Mouse (Mus musculus): ENCODE results near the gene Nptxr. TPM values are rescaled to one million over a fixed set of nuclear protein-coding genes. Genes with fewer than 3 reads are reported as not detected.

Nptxr gene
- polyA plus RNA-seq, 1 experiment from 2014 or later = 9.0 TPM

- H3K36me3 ChIP-seq = peaks cover 32% of the 10 kb centered on the region
- H3K4me1 ChIP-seq = peaks cover 37% of the 10 kb centered on the region
- no peaks in the 10 kb centered on the region for H3K27me3 ChIP-seq
- H3K9me3 ChIP-seq (replicated peaks) = no peaks in the 10 kb centered on the region
- whole genome bisulfite sequencing = 68% methylated on average over 11 of the region's 11 CpGs
- H3K4me2 ChIP-seq (replicated peaks) = no peak overlapping the region
- no peak overlapping the region for H3K27ac ChIP-seq (replicated peaks)
- no peak for ATAC-seq (ENCODE audit: insufficient number of reproducible peaks, low FRiP score, low TSS enrichment, low read depth)
- no peak overlapping the region for H3K4me3 ChIP-seq (replicated peaks)
- no peak overlapping the region for H3K9ac ChIP-seq
These were observed 39.9 kb downstream of the Nptxr start for GRCm38 (mm10) chr15:79764539-79765267.

DNA sequence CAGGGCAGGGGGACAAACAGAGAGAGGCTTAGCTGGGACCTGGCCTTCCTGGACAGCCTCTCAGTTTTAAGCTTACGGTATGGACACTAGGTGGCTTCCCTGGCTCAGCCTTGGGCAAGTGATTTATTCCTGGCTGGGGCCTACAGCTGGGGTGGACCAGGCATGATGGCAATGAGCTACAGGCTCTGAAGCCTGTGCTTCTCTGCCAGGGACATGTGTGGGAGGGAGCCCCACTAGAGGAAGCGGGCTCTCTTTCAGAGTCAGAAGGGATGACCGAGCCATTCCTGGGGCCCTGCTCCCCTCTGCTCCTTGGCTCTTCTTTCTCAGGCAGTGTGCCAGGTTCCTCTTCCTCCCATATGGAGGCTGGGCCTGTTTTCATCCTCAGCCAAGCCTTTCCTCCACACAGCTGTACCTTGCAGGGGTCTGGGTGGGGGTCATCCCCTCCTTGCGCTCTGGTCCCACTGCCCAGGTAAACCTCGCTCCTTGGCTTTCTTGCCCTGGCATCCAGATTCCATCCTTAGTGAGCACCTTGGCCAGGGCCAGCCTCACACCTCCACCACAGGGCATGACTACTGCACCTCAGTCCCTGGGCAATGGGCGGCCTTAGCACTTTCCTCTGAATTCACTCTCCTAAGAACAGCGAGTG is 40.8 kb downstream of the Nptxr start:
- H3K9me3 ChIP-seq (replicated peaks) = no peaks in the 10 kb centered on the region
- H3K4me2 ChIP-seq (replicated peaks) = no peak overlapping the region
- H3K4me1 ChIP-seq = peaks cover 37% of the 10 kb centered on the region
- no peak for ATAC-seq (ENCODE audit: insufficient number of reproducible peaks, low FRiP score, low TSS enrichment, low read depth)
- H3K9ac ChIP-seq = no peak overlapping the region
- H3K36me3 ChIP-seq = peaks cover 32% of the 10 kb centered on the region
- H3K27ac ChIP-seq (replicated peaks) = no peak overlapping the region
- no peaks in the 10 kb centered on the region for H3K27me3 ChIP-seq
- 86% methylated on average over 7 of the region's 7 CpGs for WGBS
- no peak overlapping the region for H3K4me3 ChIP-seq (replicated peaks)

- H3K9me3 ChIP-seq (replicated peaks) = no peaks in the 10 kb centered on the region
- H3K4me2 ChIP-seq (replicated peaks) = no peak overlapping the region
- no peak overlapping the region for H3K27ac ChIP-seq (replicated peaks)
- no peak overlapping the region for H3K9ac ChIP-seq
- H3K27me3 ChIP-seq = no peaks in the 10 kb centered on the region
- no peak for ATAC-seq (ENCODE audit: insufficient number of reproducible peaks, low FRiP score, low TSS enrichment, low read depth)
- peaks cover 31% of the 10 kb centered on the region for H3K4me1 ChIP-seq
- 89% methylated on average over 9 of the region's 9 CpGs for WGBS
- H3K36me3 ChIP-seq = peaks cover 32% of the 10 kb centered on the region
- no peak overlapping the region for H3K4me3 ChIP-seq (replicated peaks)
These were observed 41.6 kb downstream of the Nptxr start for GRCm38 (mm10) chr15:79763001-79763400.

- H3K27me3 ChIP-seq = no peaks in the 10 kb centered on the region
- no peak overlapping the region for H3K27ac ChIP-seq (replicated peaks)
- H3K9ac ChIP-seq = no peak overlapping the region
- ATAC-seq (ENCODE audit: insufficient number of reproducible peaks, low FRiP score, low TSS enrichment, low read depth) = no peak
- H3K4me1 ChIP-seq = peaks cover 33% of the 10 kb centered on the region
- peaks cover 32% of the 10 kb centered on the region for H3K36me3 ChIP-seq
- H3K4me2 ChIP-seq (replicated peaks) = no peak overlapping the region
- H3K9me3 ChIP-seq (replicated peaks) = no peaks in the 10 kb centered on the region
- 78% methylated on average over 6 of the region's 6 CpGs for WGBS
- H3K4me3 ChIP-seq (replicated peaks) = no peak overlapping the region
These were observed 43.6 kb downstream of the Nptxr start for GRCm38 (mm10) chr15:79760956-79761355.

GRCm38 (mm10) chr15:79757118-79757517 is 47.4 kb downstream of the Nptxr start:
- Histone ChIP-seq H3K36me3 (peaks cover 7% of the 10 kb centered on the region; the same call in 1 of the 2 replicates), H3K4me2 (replicated peaks) (no peak overlapping the region), H3K9ac (no peak overlapping the region), H3K27me3 (no peaks in the 10 kb centered on the region), H3K4me1 (peaks cover 25% of the 10 kb centered on the region; the same call in 1 of the 2 replicates), H3K4me3 (replicated peaks) (no peak overlapping the region), H3K27ac (replicated peaks) (no peak overlapping the region), H3K9me3 (replicated peaks) (no peaks in the 10 kb centered on the region)
- 99% methylated on average over 3 of the region's 3 CpGs for WGBS
- no peak for ATAC-seq (ENCODE audit: insufficient number of reproducible peaks, low FRiP score, low TSS enrichment, low read depth)

DNA sequence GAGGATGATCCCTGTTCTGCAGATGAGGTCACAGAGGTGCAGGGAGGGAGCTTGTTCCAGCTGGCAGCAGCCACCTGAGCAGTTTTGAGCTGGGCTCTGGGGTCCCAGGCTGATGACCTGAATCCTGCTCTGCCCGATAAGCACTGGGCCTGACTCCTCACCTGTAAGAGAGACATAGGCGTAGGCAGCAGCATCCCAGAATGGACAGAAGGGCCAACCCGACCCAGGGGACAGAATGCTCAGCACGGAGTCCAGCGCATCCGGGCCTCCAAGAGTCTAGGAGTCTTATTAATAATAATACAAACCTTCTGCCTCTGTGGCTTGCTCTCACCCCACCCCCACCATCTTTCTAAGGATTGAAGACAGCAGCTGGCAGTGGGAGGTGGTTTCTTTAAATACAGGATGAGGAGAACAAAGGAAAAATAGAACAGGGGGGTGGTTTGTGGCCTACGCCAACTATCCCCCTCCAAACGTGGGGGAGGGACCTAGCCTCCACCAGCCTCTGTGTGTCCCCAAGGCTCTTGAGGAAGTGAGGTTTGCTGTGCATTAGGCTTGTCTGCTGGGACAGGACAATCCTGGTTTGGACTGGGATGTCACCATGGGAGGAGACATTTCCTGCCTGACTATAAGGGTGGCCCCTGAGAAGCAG is 48.5 kb downstream of the Nptxr start:
- no peak overlapping the region for H3K9ac ChIP-seq
- no peak overlapping the region for H3K4me2 ChIP-seq (replicated peaks)
- H3K36me3 ChIP-seq = no peaks in the 10 kb centered on the region
- ATAC-seq (ENCODE audit: insufficient number of reproducible peaks, low FRiP score, low TSS enrichment, low read depth) = 0 out of 2 replicates have a peak, but pooled peaks have one; percentile 32
- H3K4me3 ChIP-seq (replicated peaks) = no peak overlapping the region
- no peaks in the 10 kb centered on the region for H3K9me3 ChIP-seq (replicated peaks)
- 51% methylated on average over 8 of the region's 8 CpGs for WGBS
- H3K4me1 ChIP-seq = peaks cover 25% of the 10 kb centered on the region; the same call in 1 of the 2 replicates
- H3K27me3 ChIP-seq = no peaks in the 10 kb centered on the region
- H3K27ac ChIP-seq (replicated peaks) = peak overlapping the region; percentile 28; the same call in 1 of the 2 replicates

- WGBS = 77% methylated on average over 4 of the region's 4 CpGs
- no peaks in the 10 kb centered on the region for H3K9me3 ChIP-seq (replicated peaks)
- H3K27ac ChIP-seq (replicated peaks) = no peak overlapping the region
- H3K4me3 ChIP-seq (replicated peaks) = no peak overlapping the region
- H3K36me3 ChIP-seq = no peaks in the 10 kb centered on the region
- no peaks in the 10 kb centered on the region for H3K27me3 ChIP-seq
- ATAC-seq (ENCODE audit: insufficient number of reproducible peaks, low FRiP score, low TSS enrichment, low read depth) = no peak
- H3K4me2 ChIP-seq (replicated peaks) = no peak overlapping the region
- H3K4me1 ChIP-seq = peaks cover 25% of the 10 kb centered on the region; the same call in 1 of the 2 replicates
- no peak overlapping the region for H3K9ac ChIP-seq
These were observed 49.4 kb downstream of the Nptxr start for GRCm38 (mm10) chr15:79755176-79755575.

- no peak overlapping the region for H3K9ac ChIP-seq
- no peak for ATAC-seq (ENCODE audit: insufficient number of reproducible peaks, low FRiP score, low TSS enrichment, low read depth)
- H3K4me3 ChIP-seq (replicated peaks) = no peak overlapping the region
- H3K27ac ChIP-seq (replicated peaks) = no peak overlapping the region
- no peaks in the 10 kb centered on the region for H3K27me3 ChIP-seq
- H3K9me3 ChIP-seq (replicated peaks) = no peaks in the 10 kb centered on the region
- no peak overlapping the region for H3K4me2 ChIP-seq (replicated peaks)
- 48% methylated on average over 4 of the region's 4 CpGs for WGBS
- peaks cover 25% of the 10 kb centered on the region; the same call in 1 of the 2 replicates for H3K4me1 ChIP-seq
- H3K36me3 ChIP-seq = no peaks in the 10 kb centered on the region
These were observed 50.7 kb downstream of the Nptxr start for GRCm38 (mm10) chr15:79753873-79754272.

DNA sequence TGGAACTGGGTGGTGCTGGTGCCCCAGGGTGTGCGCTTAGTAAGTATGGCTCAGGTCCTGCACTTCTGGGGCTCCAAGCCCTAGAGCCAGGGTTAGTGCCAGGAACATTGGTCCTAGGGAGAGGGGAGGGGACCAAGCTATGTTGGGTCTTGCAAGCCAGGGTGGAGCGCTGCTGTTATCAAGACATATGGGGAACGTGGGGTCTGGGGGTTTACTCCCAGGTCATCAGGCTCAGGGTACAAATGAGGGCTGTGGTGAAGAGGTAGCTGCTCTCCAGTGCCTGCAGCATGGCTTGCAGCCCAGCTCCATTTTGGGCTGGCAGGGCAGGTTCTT is 51.2 kb downstream of the Nptxr start:
- Histone ChIP-seq H3K4me2 (replicated peaks) (no peak overlapping the region), H3K36me3 (no peaks in the 10 kb centered on the region), H3K27me3 (no peaks in the 10 kb centered on the region), H3K4me3 (replicated peaks) (no peak overlapping the region), H3K27ac (replicated peaks) (no peak overlapping the region), H3K9ac (no peak overlapping the region), H3K4me1 (peaks cover 25% of the 10 kb centered on the region; the same call in 1 of the 2 replicates), H3K9me3 (replicated peaks) (no peaks in the 10 kb centered on the region)
- 91% methylated on average over 3 of the region's 3 CpGs for WGBS
- ATAC-seq (ENCODE audit: insufficient number of reproducible peaks, low FRiP score, low TSS enrichment, low read depth) = no peak

DNA sequence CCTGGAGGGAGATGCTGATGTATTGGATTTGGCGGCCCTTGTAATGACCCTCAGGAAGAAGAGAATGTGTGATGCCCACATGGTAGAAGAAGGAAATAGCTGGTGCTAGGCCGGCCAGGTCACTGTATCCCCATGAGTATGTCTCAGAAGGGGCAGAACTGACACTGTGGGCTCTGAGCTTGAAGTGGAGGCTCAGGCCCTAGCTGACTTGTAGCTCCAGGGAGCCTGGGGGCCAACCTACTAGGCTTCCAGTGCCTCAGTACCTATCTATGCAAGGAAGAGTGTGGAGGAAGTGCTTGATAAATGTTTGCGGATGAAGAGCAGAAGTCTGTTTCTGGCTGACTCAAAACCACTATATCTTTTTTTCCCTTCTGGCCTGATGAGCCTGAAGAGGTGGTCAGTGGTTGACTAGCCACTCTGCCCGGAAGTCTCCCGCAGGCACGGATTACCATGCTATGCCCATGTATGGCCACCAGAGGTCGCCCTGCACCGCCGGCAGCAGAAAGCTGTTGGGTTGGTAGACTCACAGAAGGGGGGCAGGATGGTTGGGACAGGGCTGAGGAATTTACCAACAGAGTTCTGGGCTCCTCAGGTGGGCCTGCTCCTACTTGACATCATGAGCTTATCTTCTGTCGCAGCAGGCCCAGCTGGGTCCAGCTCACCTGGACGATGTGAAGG is 51.7 kb downstream of the Nptxr start:
- Histone ChIP-seq H3K27ac (replicated peaks) (no peak overlapping the region), H3K4me1 (peaks cover 25% of the 10 kb centered on the region; the same call in 1 of the 2 replicates), H3K4me3 (replicated peaks) (no peak overlapping the region), H3K36me3 (no peaks in the 10 kb centered on the region), H3K9ac (no peak overlapping the region), H3K9me3 (replicated peaks) (no peaks in the 10 kb centered on the region), H3K4me2 (replicated peaks) (no peak overlapping the region), H3K27me3 (no peaks in the 10 kb centered on the region)
- 23% methylated on average over 11 of the region's 11 CpGs for WGBS
- no peak for ATAC-seq (ENCODE audit: insufficient number of reproducible peaks, low FRiP score, low TSS enrichment, low read depth)

DNA sequence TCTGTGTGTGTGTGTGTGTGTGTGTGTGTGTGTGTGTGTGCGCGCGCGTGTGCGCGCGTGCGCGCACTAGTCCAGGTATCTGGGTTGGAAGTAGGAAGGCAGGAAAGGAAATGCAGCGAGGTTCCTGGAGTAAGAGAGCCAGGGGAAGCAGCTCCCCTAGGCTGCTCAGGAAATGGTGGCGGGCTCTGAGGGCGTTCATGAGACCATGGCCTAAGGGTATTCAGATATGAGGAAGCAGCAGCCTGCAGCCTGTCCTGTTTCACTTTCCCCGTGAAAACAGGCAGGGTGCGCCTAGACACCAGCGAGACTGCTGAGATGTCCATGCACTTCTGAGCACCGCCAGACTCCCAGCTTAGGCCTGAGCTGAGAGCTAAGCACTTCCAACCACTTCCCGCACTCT is 52.8 kb downstream of the Nptxr start:
- Histone ChIP-seq H3K27me3 (no peaks in the 10 kb centered on the region), H3K4me3 (replicated peaks) (no peak overlapping the region), H3K4me2 (replicated peaks) (no peak overlapping the region), H3K9ac (no peak overlapping the region), H3K9me3 (replicated peaks) (no peaks in the 10 kb centered on the region), H3K4me1 (peaks cover 22% of the 10 kb centered on the region; the same call in 1 of the 2 replicates), H3K36me3 (no peaks in the 10 kb centered on the region), H3K27ac (replicated peaks) (no peak overlapping the region)
- ATAC-seq (ENCODE audit: insufficient number of reproducible peaks, low FRiP score, low TSS enrichment, low read depth) = no peak
- WGBS = 79% methylated on average over 17 of the region's 17 CpGs
